Mouse (Mus musculus) E14TG2a.4 (cell line): ENCODE data around the gene Adgrg4.

Experiments used
- H3K27me3 ChIP-seq: 2 replicates; pipeline ENCODE4 v1.6.1; 2014; ENCODE audit warnings: low read length, control low read depth; ENCODE audit not compliant: insufficient read depth
- H3K36me3 ChIP-seq: 2 replicates; pipeline ENCODE4 v1.6.1; 2014; ENCODE audit warnings: low read length, control low read depth; ENCODE audit not compliant: insufficient read depth
- H3K4me1 ChIP-seq: replicated peaks from 2 replicates; pipeline ENCODE4 v1.6.1; 2014; ENCODE audit warnings: low read depth, low read length, control low read depth
- H3K4me3 ChIP-seq: replicated peaks from 2 replicates; pipeline ENCODE4 v1.5.1; 2014; ENCODE audit warnings: mild to moderate bottlenecking, low read length
- H3K9me3 ChIP-seq: 2 replicates; pipeline ENCODE4 v1.6.1; 2014; ENCODE audit warnings: low read length, control low read depth
- CTCF ChIP-seq: conservative IDR thresholded peaks from 2 replicates; pipeline ENCODE4 v1.5.1; 2014; ENCODE audit warnings: low read length
- NANOG ChIP-seq: IDR thresholded peaks from 2 replicates; pipeline ENCODE4 v1.6.1; 2014; ENCODE audit warnings: borderline replicate concordance, low read length, mixed read lengths
- POU5F1 ChIP-seq: IDR thresholded peaks from 2 replicates; pipeline ENCODE4 v1.6.1; 2014; ENCODE audit warnings: low read length, borderline replicate concordance

The Adgrg4 gene

GRCm38 (mm10) chrX:56869863-56870262, at the start of gene Adgrg4:
TSS of gene Adgrg4 (plus strand) at chrX:56870163.
- H3K9me3 ChIP-seq = no peaks in the 10 kb centered on the region
- no peaks in the 10 kb centered on the region for H3K27me3 ChIP-seq
- H3K4me3 ChIP-seq = no peak within 1 kb of the TSS
- no peak for TF ChIP-seq CTCF
- TF ChIP-seq NANOG = no peak
- no peak for TF ChIP-seq POU5F1
- no peaks in the 10 kb centered on the region for H3K36me3 ChIP-seq
- H3K4me1 ChIP-seq = no peaks in the 10 kb centered on the region

DNA sequence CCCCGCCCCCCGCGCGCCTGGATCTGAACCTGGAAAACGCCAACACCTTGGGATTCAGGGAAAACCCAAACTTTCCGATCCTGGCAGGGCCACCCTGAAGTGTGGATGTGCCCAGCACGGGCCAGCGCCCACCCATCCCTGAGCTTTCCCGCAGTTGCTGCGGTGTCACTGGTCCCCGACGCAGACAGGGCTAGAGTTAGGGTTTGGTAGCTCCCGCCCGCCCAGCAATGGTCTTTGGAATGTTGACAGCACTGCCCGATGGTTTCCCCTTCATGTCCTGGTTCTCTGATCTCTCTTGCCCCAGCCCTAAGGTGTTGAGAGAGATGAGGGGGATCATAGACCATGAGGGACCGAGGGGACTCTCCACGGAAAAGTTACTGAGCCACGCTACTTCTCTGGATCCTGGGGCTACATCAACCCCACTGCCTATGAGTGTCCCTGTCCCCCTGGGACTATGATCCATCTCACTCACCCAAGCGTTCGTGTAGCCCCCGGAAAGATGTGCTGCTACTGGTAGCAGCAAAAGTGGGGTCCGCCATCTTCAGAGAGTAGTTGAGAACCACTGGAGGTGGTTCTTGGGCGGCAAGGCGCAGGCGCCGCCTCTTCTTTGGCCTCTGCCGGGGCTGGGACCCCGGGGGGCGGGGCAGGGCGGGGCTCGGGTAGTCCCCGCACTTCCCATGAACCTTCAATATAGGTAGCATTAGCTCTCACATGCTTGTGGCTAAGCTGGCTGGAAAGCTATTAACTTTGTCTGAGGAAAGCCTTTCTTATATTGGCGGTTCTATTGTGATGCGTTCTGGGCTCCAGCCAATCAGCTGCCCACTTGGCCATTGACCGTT, 48.0 kb upstream of the Adgrg4 start, which contains the start of gene Map7d3:
Map7d3 (minus strand) TSS at position 562 of the 839 bp plus-strand sequence.
- no peaks in the 10 kb centered on the region for H3K9me3 ChIP-seq
- no peaks in the 10 kb centered on the region for H3K27me3 ChIP-seq
- TF ChIP-seq CTCF = no peak
- no peak for TF ChIP-seq NANOG
- H3K4me3 ChIP-seq = peak within 1 kb of the TSS; percentile 83
- peaks cover 15% of the 10 kb centered on the region for H3K4me1 ChIP-seq
- peaks cover 5% of the 10 kb centered on the region for H3K36me3 ChIP-seq

GRCm38 (mm10) chrX:56827492-56827891, 42.5 kb upstream of the Adgrg4 start:
- Histone ChIP-seq H3K9me3 (no peaks in the 10 kb centered on the region), H3K27me3 (no peaks in the 10 kb centered on the region), H3K4me3 (no peak overlapping the region), H3K4me1 (peaks cover 1% of the 10 kb centered on the region; the same call in 1 of the 2 replicates), H3K36me3 (no peaks in the 10 kb centered on the region)
- TF ChIP-seq CTCF = no peak
- no peak for TF ChIP-seq NANOG
- TF ChIP-seq POU5F1 = no peak

DNA sequence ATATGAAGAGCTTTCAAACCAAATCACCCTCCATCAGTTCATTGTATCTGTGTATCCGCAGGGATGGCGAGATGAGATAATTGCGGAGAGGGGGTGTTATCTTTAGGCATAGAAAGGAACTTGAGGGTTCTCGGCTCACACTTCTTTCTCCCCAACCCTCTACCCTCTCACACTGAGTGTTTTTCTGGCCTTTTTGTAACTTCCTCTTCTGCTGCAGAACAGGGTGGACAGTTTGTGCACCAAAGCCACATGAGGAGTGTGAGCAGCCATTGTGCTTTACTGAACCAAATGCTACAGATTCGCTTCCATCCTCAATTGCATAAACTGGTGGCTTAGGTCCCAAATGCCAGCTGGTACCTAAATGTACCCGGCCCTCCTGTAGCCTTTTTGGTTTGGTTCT, 34.1 kb upstream of the Adgrg4 start:
- no peaks in the 10 kb centered on the region for H3K9me3 ChIP-seq
- TF ChIP-seq NANOG (no peak), POU5F1 (no peak), CTCF (no peak)
- H3K36me3 ChIP-seq = no peaks in the 10 kb centered on the region
- no peak overlapping the region for H3K4me3 ChIP-seq
- H3K27me3 ChIP-seq = no peaks in the 10 kb centered on the region
- no peaks in the 10 kb centered on the region for H3K4me1 ChIP-seq

DNA sequence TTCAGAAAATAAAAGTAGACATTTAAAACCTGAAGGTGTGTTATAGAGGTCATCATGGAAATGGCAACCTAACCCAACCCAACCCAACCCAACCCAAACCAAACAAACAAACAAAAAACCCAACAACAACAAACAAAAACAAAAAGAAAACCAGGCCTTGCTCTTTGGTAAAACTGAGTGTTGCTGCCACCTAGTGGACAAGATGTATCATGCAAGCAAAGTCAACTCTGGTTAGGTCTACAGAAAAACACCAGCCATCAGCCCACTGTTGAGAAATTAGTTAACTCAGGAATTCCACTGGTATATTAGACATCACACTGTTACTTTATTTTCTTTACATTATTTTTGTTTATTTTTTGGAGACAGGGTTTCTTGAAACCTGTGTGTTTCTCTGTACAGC, 30.6 kb upstream of the Adgrg4 start:
- H3K9me3 ChIP-seq = no peaks in the 10 kb centered on the region
- TF ChIP-seq CTCF (peak; percentile 27), NANOG (no peak)

GRCm38 (mm10) chrX:56841255-56841654, 28.7 kb upstream of the Adgrg4 start:
- Histone ChIP-seq H3K4me1 (no peaks in the 10 kb centered on the region), H3K27me3 (no peaks in the 10 kb centered on the region), H3K36me3 (no peaks in the 10 kb centered on the region), H3K4me3 (no peak overlapping the region), H3K9me3 (no peaks in the 10 kb centered on the region)
- TF ChIP-seq NANOG (no peak), POU5F1 (no peak), CTCF (no peak)

More for the DNA sequence above, 30.6 kb upstream of the Adgrg4 start:
- Histone ChIP-seq H3K27me3 (no peaks in the 10 kb centered on the region), H3K36me3 (no peaks in the 10 kb centered on the region), H3K4me3 (no peak overlapping the region), H3K4me1 (no peaks in the 10 kb centered on the region)

- H3K4me3 ChIP-seq = no peak overlapping the region
- peaks cover 13% of the 10 kb centered on the region; the same call in 1 of the 2 replicates for H3K9me3 ChIP-seq
- no peaks in the 10 kb centered on the region for H3K36me3 ChIP-seq
- no peaks in the 10 kb centered on the region for H3K27me3 ChIP-seq
- TF ChIP-seq NANOG (no peak), POU5F1 (no peak), CTCF (no peak)
- no peaks in the 10 kb centered on the region for H3K4me1 ChIP-seq
These were observed 142.9 kb downstream of the Adgrg4 start for GRCm38 (mm10) chrX:57012891-57013290.

DNA sequence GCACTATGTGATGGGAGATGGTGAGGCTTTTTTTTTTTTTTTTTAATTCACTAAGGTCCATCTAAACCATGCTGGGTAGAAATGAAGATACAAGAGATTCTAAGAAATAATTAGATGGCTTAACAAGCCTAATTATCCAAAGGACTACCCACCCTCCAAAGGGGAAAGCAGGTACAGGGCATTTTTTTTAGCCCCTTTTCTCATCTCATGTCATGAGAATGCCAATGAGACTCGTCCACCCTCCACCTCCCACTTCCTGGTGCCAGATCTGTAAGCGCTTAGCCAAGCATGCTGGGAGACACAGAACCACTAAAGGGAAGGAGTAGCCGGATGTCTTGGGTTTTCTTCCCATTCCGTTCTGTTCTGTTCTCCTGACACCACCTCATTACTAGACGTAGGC, 172.8 kb downstream of the Adgrg4 start, which contains the start of gene Brs3:
Brs3 (plus strand) TSS at position 301 of the 400 bp plus-strand sequence.
- TF ChIP-seq CTCF (no peak), POU5F1 (no peak), NANOG (no peak)
- H3K9me3 ChIP-seq = no peaks in the 10 kb centered on the region
- H3K4me1 ChIP-seq = no peaks in the 10 kb centered on the region
- no peaks in the 10 kb centered on the region for H3K27me3 ChIP-seq
- H3K36me3 ChIP-seq = no peaks in the 10 kb centered on the region
- H3K4me3 ChIP-seq = no peak within 1 kb of the TSS
